Mouse (Mus musculus) embryonic stem cell, embryonic (primary cell): ENCODE data around the gene Dido1.

Source experiments
- CTCF ChIA-PET, 4 experiments: fragments of 300-600 bp in 2 of 4; fragments of 350-600 bp in 2 of 4; sonication (Branson Sonifier 250); formaldehyde crosslinking; loops; one replicate each; lab custom pipeline; 2022; ENCODE audit warnings: inconsistent platforms in 2 of 4; lab: Charles Lee
- POLR2A ChIA-PET, 4 experiments: fragments of 300-600 bp in 2 of 4; fragments of 350-600 bp in 2 of 4; sonication (Branson Sonifier 250); formaldehyde crosslinking; loops; one replicate each; lab custom pipeline; 2022; ENCODE audit warnings: antibody characterized with exemption in 4 of 4, inconsistent platforms in 1 of 4; lab: Charles Lee

The Dido1 gene

DNA sequence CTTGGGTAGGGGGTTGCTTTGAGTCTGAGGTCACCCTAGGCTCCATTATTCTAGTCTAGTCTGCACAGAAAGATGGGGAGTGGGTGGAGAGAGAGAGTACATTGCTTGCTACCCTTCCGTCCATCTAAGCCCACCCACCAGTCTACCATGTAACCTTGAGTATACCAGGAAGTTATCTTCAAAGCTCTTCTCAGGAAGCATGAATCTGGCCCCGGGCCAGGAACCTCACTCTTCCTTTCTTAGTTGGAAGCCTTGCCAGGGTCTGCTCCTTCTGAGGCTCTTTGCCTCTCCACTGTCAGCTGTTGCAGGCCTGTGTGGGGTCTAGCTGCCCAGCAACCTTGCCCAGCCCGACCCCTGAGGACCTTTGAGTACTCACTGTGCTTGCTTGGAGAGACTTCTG, 21.2 kb upstream of the Dido1 start:
- ChIA-PET CTCF (interaction anchor here in 3 of 4 experiments (0.6 to 2.1 kb wide), 13 partner anchors 9 to 796 kb away, joined by 3 to 9 read pairs (median 6); partner anchors contain the start of gene Ogfr (in 1 of the 3)), POLR2A (interaction anchor here (0.6 to 57.8 kb wide), 17 partner anchors 9 to 474 kb away, joined by 3 to 2948 read pairs (median 4); partner anchors contain the start of genes Dido1 (in 2 of the 4), Gid8 (in 2 of the 4) and Rps21 (in 1 of the 4))

GRCm38 (mm10) chr2:180727613-180728021, 17.8 kb upstream of the Dido1 start:
- CTCF ChIA-PET: interaction anchor here in 3 of 4 experiments (0.9 to 3.4 kb wide), 15 partner anchors 8 to 255 kb away, joined by 3 to 21 read pairs (median 6); partner anchors contain the start of genes Dido1 (in 1 of the 3) and Gid8 (in 1 of the 3)
- POLR2A ChIA-PET: interaction anchor here (0.7 to 57.8 kb wide), 60 partner anchors 9 to 505 kb away, joined by 3 to 2948 read pairs (median 4); partner anchors contain the start of genes Dido1 (in 4 of the 4), Gid8 (in 4 of the 4), Ythdf1 (in 3 of the 4) and Rps21 (in 2 of the 4)

- CTCF ChIA-PET: interaction anchor here in 3 of 4 experiments (0.7 to 3.4 kb wide), 15 partner anchors 9 to 254 kb away, joined by 3 to 21 read pairs (median 5); partner anchors contain the start of genes Dido1 (in 1 of the 3) and Gid8 (in 1 of the 3)
- POLR2A ChIA-PET: interaction anchor here (0.6 to 57.8 kb wide), 55 partner anchors 9 to 492 kb away, joined by 3 to 2948 read pairs (median 4); partner anchors contain the start of genes Dido1 (in 4 of the 4), Gid8 (in 4 of the 4), Rps21 (in 2 of the 4) and Ythdf1 (in 2 of the 4)
Observed at GRCm38 (mm10) chr2:180726658-180727442, 17.1 kb upstream of the Dido1 start.

DNA sequence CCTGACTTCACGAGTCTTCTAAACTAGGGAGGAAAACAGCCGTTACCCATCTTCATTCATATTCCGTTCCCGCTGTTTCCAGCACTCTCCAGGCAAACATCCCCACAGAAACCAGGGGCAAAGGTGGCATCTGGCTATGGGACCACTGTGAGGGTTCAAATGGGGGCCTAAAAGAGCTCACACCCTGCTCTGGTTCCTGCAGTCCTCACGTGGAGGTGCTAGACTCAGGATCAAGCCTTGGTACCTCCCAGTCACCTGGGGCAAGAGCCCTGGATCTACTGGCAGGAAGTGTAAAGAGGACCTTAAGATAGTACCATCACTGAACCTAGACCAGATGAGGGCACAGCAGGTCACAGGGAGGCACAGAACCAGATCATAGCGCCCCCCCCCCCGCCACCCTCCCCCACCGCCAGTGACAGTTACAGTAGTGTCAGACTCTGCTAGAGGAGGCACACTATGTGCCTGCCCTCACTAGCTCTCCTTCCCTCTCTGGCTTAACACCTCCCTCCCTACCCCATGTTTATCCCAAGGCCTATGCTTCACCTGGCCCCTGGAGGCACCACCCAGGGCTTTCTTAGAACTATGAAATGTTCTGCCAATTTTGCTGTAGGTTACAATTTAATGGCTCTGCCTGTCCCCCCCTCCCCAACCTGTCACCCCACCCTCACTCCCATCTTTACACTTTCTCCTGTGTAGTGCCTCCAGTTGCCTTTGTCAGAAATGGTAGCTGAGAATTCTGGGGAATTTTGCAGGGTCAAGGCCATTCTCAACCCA, 16.2 kb upstream of the Dido1 start:
- POLR2A ChIA-PET: interaction anchor here (0.6 to 57.8 kb wide), 43 partner anchors 9 to 492 kb away, joined by 3 to 2948 read pairs (median 4); partner anchors contain the start of genes Dido1 (in 4 of the 4), Gid8 (in 4 of the 4), Arfgap1 (in 1 of the 4) and Bhlhe23 (in 1 of the 4)
- CTCF ChIA-PET: interaction anchor here in 3 of 4 experiments (0.6 to 3.4 kb wide), 12 partner anchors 9 to 644 kb away, joined by 3 to 21 read pairs (median 4); partner anchors contain the start of genes Dido1 (in 1 of the 3) and Gid8 (in 1 of the 3)

DNA sequence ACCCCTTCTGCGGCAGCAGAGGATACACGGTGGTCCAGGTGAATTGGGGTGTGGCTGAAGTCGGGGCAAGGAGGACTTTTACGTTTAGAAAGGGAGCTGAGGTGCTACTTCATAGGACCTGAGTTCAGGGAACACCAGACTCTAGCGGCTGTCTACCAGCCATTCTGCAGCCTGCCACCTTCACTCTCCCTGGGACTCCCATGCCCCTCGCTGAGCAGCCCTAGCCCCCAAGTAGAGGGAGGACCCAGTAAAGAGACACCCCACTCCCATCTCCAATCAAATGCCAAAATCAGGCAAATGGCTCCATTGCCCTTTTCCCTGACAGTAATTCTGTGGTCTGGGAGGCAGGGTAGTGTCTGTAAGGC, 15.6 kb upstream of the Dido1 start:
- ChIA-PET CTCF (interaction anchor here in 2 of 4 experiments (0.6 to 3.4 kb wide), 2 partner anchors 47 to 644 kb away, joined by 3 to 21 read pairs; no protein-coding TSS in a partner anchor), POLR2A (interaction anchor here in 3 of 4 experiments (0.7 to 57.8 kb wide), 18 partner anchors 8 to 470 kb away, joined by 3 to 2948 read pairs (median 4); partner anchors contain the start of genes Dido1 (in 3 of the 3) and Gid8 (in 3 of the 3))

GRCm38 (mm10) chr2:180724585-180725413, 15.0 kb upstream of the Dido1 start, which contains the start of gene Slc17a9:
Gene Slc17a9, plus strand, starts transcription at chr2:180725263.
- POLR2A ChIA-PET: interaction anchor here (0.6 to 64.3 kb wide), 21 partner anchors 8 to 469 kb away, joined by 3 to 2948 read pairs (median 4); partner anchors contain the start of genes Dido1 (in 3 of the 4), Gid8 (in 3 of the 4) and Slc17a9 (in 1 of the 4)
- CTCF ChIA-PET: interaction anchor here in 1 of 4 experiments (0.6 kb wide), 1 partner anchor 645 kb away, joined by 3 read pairs; no protein-coding TSS in a partner anchor

DNA sequence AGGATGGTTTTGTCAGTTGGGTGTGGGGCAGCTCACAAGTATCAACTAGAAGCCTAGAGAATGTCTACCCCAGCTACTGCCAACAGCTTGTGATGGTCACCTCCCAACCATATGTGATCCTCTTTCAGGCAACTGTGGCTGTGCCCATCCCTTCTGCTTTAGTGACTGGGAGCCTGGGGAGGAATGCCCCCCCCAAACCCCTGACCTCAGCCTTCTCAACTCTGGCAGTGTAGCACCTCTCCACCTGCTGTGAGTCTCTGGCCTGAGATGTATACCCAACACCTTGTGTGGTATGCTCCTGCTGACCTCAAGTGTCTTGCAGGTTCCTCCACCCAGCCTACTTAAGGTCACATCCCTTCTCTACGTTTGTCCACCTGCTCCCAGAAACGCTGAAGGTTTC, 14.1 kb upstream of the Dido1 start:
- CTCF ChIA-PET: no interaction called here

GRCm38 (mm10) chr2:180722748-180723147, 12.9 kb upstream of the Dido1 start:
- POLR2A ChIA-PET: interaction anchor here in 3 of 4 experiments (0.7 to 64.3 kb wide), 5 partner anchors 9 to 77 kb away, joined by 3 to 2948 read pairs (median 524); partner anchors contain the start of genes Dido1 (in 2 of the 3), Gid8 (in 2 of the 3) and Slc17a9 (in 1 of the 3)
- CTCF ChIA-PET: interaction anchor here in 1 of 4 experiments (1.0 kb wide), 1 partner anchor 17 kb away, joined by 3 read pairs; no protein-coding TSS in a partner anchor

More for the DNA sequence above, 14.1 kb upstream of the Dido1 start:
- POLR2A ChIA-PET: interaction anchor here (0.6 to 64.3 kb wide), 8 partner anchors 10 to 119 kb away, joined by 3 to 2948 read pairs (median 3); partner anchors contain the start of genes Dido1 (in 3 of the 4), Gid8 (in 3 of the 4) and Slc17a9 (in 1 of the 4)

DNA sequence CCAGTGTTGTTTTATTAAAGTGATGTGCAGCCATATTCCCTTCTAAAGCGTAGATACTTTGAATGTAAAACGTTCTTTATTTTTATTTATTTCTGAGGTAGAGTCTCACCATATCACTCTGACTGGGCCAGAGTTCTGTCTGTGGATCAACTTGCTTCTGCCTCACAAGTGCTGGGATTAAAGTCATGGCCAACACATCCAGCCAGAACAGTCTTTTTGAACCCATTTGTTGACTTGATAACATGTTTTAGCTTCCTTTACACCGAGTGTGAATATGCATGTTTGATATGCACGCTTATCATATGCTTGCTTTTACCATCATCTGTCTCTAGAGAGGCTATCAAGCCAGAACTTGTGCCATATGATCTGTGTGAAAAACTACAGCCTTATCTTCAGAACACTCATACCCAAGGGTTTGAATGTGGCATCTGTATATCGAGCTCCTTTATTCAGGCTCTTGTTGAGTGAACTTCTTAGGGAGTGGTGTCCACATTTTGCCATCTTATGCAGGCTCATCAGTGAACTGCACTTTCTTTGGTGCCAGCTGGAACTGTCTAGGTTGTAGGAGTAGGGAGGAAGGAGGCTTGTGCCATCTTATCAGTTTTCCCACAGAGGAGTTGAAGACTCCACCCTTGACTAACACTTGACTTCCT, 2.4 kb upstream of the Dido1 start:
- ChIA-PET POLR2A (interaction anchor here (0.8 to 64.3 kb wide), 13 partner anchors 2 to 182 kb away, joined by 3 to 2948 read pairs (median 7); partner anchors contain the start of genes Slc17a9 (in 3 of the 4), Dido1 (in 1 of the 4) and Gid8 (in 1 of the 4)), CTCF (interaction anchor here in 1 of 4 experiments (1.0 kb wide), 1 partner anchor 10 kb away, joined by 3 read pairs; no protein-coding TSS in a partner anchor)

DNA sequence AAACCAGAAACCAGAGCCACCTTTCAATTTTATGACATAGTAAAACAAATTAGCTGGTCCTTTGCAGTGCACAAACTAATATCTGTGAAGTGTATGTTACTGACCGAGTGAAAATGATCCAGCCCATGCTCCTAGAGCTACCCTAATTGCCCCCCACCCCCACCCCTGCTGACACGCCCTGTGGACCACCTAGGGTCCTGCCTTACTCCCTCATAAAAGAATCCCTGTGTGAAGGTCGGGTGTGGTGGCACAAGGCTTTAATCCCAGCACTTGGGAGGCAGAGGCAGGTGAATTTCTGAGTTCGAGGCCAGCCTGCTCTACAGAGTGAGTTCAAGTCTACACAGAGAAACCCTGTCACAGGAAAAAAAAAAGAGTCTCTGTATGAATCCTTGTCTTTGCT, 1.7 kb upstream of the Dido1 start:
- POLR2A ChIA-PET: interaction anchor here (0.8 to 64.3 kb wide), 17 partner anchors 2 to 182 kb away, joined by 3 to 2948 read pairs (median 6); partner anchors contain the start of genes Slc17a9 (in 3 of the 4), Dido1 (in 1 of the 4) and Gid8 (in 1 of the 4)
- CTCF ChIA-PET: interaction anchor here in 1 of 4 experiments (1.0 kb wide), 2 partner anchors 9 to 74 kb away, joined by 3 read pairs; no protein-coding TSS in a partner anchor

DNA sequence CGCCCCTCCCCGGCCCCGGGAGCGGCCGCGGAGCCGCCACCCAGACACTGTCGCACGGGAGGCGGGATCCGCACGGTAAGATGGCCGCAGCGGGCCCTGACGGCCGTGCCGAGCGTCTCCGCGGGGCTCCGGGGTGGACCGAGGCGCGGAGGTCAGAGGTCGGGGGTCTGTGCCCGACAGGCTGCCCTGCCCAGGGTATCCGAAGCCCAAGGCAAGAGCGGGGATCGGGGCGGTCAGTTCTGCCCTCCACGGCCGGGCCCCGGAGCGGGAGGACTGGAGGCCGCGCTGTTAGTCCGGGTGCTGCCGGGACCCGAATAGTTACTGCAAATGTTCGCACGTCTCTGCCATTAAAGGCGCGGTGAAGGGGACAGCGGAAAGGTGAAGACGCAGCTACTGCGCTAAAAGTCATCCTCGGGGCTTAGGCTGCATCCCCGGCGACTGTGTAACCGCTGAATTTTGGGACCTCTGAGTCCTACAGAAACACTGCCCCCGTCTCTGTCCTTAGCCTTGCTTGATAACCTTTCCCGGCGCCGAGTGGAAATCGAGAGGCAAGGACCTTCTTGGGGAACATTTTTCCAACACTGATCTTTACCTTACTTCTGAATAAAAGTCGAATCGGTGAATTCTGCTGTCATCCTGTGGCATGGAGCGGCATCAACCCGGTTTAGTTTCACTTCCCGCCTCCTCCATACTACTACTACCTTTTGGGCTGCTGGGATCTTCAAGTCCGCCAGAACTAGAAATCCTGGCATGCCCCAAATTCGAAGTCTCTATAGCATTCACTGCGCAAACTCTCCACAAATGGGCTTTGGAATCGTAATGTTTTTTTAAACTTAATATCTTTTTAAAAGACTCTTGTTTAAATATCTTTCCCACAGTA, 717 bp upstream of the Dido1 start:
- ChIA-PET POLR2A (interaction anchor here (0.6 to 64.3 kb wide), 63 partner anchors 3 to 1471 kb away, joined by 3 to 2948 read pairs (median 4); partner anchors contain the start of genes Slc17a9 (in 3 of the 4), Slco4a1 (in 2 of the 4), Tcfl5 (in 2 of the 4) and Ythdf1 (in 2 of the 4)), CTCF (interaction anchor here in 1 of 4 experiments (0.8 to 2.1 kb wide), 5 partner anchors 16 to 75 kb away, joined by 3 to 10 read pairs (median 4); no protein-coding TSS in a partner anchor)

- ChIA-PET POLR2A (interaction anchor here (0.6 to 64.3 kb wide), 74 partner anchors 4 to 811 kb away, joined by 3 to 2948 read pairs (median 4); partner anchors contain the start of genes Tcfl5 (in 3 of the 4), Slc17a9 (in 2 of the 4), Slco4a1 (in 2 of the 4) and Dido1 (in 1 of the 4)), CTCF (interaction anchor here in 3 of 4 experiments (0.5 to 2.1 kb wide), 7 partner anchors 17 to 181 kb away, joined by 3 to 10 read pairs (median 4); no protein-coding TSS in a partner anchor)
Observed at GRCm38 (mm10) chr2:180709023-180709922, 526 bp downstream of the Dido1 start.

DNA sequence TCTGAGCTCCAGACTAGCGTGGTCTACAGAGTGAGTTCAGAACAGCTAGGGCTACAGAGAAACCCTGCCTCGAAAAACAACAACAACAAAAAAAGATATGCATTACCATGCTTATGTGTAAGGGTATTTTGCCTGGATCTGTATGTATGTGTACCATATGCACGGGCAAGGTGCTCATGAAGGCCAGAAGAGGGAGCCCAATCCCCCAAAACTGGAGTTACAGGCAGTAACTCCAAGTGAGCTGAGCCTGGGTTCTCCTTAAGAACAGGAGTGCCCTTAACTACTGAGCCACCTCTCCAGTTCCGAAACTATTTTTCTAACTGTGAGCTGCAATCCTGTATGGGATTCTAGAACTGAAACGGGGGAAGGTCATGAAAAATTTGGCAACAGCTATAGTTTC, 3.8 kb downstream of the Dido1 start:
- CTCF ChIA-PET: interaction anchor here (0.6 to 2.2 kb wide), 19 partner anchors 14 to 428 kb away, joined by 3 to 13 read pairs (median 4); no protein-coding TSS in a partner anchor
- POLR2A ChIA-PET: interaction anchor here (0.7 to 64.3 kb wide), 37 partner anchors 8 to 665 kb away, joined by 3 to 2948 read pairs (median 4); partner anchors contain the start of genes Slc17a9 (in 2 of the 4), Dido1 (in 1 of the 4) and Gid8 (in 1 of the 4)
